Mouse (Mus musculus) thymus, adult 2 months (tissue): ENCODE measurements around the gene Papss2.

Experiments used
- CTCF ChIP-seq: fragments of 200-500 bp; IDR thresholded peaks from 2 replicates; pipeline ENCODE4 v1.5.1; 2012; ENCODE audit warnings: mild to moderate bottlenecking, control low read depth, low read length, moderate library complexity, borderline replicate concordance; ENCODE audit not compliant: control insufficient read depth, poor library complexity, insufficient read depth; ENCODE audit errors: extremely low read depth
- POLR2A ChIP-seq: fragments of 200-500 bp; IDR thresholded peaks from 2 replicates; pipeline ENCODE4 v1.6.1; 2012; ENCODE audit warnings: mild to moderate bottlenecking, low read length, control low read depth, moderate library complexity; ENCODE audit not compliant: control insufficient read depth, poor library complexity, insufficient read depth; ENCODE audit errors: extremely low read depth

DNA sequence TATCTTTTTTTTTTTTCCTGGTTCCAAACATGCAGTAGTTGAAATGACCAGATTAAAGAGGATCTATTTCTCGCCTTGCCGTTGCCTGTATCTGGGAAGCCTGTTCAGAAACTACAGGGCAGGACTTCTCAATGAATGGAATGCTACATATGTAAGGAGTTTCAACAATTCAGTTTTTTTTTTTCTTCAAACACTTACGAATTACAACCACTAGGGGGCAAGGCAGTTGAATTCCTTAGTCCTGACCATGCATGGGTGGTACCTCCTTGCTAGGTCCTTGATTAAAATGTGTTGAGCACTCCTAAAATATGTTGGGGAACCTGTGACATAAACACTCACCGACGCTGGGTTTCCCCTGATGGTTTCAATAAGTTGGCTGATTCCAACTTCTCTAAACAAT is 1.7 kb upstream of the Papss2 start:
- TF ChIP-seq CTCF (no peak), POLR2A (no peak)
